Mouse (Mus musculus): ENCODE measurements around the gene Aplp1.
"Not testable (repeated sequence)": the region's sequence is repeated elsewhere in the genome, so short reads cannot be mapped to it uniquely, and the experiment has no call there.

Aplp1 gene

DNA sequence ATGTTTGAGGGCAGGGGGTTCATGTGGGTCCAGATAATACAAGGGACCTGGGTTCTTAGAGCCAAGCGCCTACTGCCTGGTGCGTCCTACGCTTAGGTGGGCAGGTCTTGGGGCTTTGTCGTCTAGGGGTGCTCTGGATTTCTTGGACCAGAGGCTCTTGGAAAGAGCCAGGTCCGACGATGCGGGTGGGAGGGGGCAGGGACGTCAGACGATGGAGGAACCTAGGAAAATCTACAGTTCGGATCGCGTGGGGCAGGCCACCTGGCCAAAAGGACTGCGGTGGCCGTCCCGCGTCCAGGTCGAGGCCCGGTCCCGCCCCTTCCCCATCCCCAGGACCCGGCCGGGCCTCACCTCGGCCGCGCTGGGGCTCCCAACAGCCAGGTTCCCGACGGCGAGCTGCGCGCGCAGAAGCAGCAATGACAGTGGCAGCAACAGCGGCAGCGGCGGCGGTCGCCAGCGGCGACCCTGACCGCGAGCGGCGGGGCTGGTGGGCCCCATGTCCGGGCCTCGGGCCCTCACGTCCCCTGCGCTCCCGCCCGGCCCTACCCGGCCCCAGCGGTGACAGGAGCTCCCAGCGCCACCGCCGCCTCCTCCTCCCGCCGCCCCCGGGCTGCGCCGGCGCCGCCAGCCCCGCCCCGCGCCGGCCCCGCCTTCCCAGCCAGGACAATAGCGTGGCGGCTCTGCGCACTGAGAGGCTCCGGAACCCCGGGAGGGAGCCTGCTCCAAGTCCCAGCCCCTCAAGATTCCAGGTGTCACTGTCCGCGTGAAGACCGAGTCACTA, at the start of gene Aplp1:
TSS of gene Aplp1 (minus strand) at position 565 of the 781 bp plus-strand sequence.
- in situ Hi-C loops (cut with MboI, MseI), result no loop called here

DNA sequence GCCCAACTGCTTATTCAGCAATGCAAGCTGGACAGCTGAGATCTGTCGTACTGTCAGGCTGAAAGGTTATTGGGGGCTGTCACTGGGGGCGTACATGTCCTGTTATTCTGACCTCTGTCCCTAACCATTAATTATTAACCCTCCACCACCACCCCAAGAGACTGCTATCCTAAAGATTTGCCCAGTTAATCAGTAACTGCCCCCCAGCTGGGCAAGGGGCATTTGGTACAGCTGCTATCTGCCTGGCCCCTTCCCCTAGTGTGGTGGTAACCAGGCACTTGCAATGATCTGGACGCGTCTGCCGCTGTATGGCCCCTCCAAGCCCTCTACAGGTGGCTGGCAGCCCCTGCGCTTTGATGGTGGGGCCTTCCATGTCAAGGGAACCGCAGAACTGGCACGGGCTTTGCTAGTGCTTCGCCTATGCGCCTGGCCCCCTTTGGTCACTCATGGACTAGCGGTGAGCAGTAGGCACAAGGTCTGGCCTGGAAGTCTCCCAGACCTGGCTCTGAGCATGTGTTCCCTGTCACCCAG, 48.1 kb upstream of the Aplp1 start, which contains the start of gene Prodh2:
TSS of gene Prodh2 (plus strand) at position 222 of the 531 bp plus-strand sequence.
- in situ Hi-C loops (cut with MboI, MseI), result no loop called here

DNA sequence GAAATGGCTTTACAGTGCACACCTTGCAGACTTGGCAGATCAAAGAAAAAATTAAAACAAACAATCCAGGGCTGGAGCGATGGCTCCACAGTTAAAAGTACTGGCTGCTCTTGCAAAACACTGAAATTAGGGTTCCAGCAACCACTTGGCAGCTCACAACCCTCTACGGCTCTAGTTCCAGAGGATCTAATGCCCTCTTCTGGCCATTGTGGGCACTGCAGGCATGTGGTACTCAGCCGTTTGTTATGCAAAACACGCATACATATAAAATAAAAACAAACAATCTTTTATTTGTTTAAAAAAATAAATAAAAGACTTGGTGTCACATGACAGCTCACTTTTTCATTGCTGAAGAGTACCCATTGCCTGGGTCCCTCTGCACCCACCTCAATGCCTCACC, 47.4 kb upstream of the Aplp1 start:
- in situ Hi-C loops (cut with MboI, MseI), result no loop called here

DNA sequence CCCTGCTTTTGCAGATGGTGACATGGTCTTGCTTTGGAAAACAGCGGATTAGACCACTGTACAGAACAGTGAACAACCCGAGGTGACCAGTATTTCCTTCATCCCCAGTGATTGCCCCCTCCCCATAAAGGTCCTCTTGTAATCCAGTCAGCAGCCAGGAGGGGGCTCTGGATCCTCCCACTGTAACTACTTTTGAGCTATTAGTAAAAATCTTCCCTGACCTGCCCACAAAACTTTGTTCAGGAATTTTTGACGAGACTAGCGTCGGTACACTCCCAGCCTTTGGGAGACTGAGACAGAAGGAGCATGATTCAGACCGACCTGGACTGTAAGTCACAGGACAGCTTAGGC, 45.6 kb upstream of the Aplp1 start:
- in situ Hi-C loops (cut with MboI, MseI), result no loop called here

DNA sequence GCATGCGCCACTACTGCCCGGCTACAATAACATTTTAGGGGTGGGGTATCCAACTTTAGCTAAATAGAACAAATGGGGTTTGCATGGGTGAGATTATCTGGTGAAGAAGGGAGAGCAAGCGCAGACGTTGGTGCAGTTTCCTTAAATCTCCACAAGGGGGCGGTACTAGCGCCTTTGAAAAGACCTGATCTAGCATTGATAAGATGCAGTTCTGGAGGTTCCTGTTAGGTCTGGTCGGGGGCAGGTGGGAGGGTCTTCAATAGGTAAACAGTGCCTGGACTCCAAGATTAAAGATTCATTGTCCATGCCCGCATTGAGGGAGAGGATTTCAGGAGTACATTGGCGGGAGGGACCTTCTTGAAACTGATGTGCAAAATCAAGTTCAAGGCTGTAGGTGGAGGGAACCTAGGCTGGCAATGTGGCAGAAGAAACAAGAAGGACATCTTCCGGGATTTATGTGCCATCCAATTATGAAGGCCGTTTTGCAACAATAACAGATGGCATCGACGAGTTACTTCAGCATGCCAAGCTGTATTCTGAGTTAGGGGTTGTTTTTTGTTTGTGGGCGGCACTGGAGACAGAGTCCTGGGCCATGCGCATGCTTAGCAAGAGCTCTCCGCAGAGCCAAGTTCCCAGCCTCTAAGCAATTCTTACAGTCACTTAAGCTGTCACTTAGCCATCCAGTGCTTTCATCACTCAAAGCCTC, 45.1 kb upstream of the Aplp1 start:
- in situ Hi-C loops (cut with MboI, MseI), result no loop called here

DNA sequence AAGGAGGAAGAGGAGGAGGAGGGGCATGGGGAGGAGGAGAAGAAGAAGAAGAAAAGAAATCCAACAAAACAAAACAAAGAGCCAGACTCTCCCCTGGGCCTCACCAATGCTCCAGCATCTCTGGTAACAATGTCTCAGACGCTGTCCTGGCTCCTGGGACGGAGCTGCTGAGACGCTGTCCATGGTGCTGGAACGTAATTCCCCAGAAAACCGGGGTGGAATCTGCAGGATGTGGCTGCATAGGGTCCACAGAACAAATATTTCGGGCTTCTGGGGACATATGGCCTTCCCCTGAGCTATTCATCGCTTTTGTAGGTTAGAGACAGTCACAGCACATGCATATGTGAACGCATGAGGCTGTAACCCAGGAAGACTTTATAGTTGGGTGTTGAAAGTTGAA, 38.9 kb upstream of the Aplp1 start:
- in situ Hi-C loops (cut with MboI, MseI), result loop anchor here in 1 of 2 experiments (5.0 kb wide), 1 partner anchor 107 kb away; no protein-coding TSS in a partner anchor

DNA sequence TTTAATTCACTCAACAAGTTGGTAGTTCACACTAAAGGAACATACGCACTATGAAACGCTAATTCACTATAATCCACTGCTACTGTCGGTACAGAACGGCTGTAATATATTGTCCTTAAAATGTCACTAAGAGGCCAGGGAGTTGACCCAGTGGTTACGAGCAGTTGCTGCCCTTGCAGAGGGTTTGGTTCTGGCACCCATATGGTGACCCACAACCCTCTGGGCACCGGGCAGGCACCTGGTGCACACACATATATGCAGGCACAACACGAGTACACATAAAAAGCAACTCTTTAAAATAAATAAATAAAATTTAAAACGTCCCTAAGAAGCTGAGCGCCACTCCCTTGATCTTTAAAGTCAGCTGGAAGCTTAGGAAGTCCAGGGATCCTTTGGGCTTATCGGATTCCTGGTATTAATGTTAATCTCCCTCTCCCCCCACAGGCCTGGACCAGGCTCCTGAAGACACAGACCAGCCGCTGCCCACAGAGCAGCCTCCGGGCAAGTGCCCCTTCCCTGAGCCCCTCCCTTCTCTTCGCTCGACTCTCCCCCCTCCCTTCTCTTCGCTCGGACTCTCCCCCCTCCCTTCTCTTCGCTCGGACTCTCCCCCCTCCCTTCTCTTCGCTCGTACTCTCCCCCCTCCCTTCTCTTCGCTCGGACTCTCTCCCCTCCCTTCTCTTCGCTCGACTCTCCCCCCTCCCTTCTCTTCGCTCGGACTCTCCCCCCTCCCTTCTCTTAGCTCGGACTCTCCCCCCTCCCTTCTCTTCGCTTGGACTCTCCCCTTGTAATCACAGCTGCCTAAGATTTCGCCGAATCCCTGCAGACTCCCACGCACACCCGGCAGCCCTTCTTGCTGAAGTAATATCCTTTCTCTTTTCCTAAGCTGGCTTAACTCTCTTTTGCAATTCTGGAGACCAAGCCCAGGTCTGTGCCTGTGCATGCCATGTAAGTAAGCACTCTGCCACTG, 32.4 kb upstream of the Aplp1 start:
- in situ Hi-C loops (cut with MboI, MseI), result no loop called here

DNA sequence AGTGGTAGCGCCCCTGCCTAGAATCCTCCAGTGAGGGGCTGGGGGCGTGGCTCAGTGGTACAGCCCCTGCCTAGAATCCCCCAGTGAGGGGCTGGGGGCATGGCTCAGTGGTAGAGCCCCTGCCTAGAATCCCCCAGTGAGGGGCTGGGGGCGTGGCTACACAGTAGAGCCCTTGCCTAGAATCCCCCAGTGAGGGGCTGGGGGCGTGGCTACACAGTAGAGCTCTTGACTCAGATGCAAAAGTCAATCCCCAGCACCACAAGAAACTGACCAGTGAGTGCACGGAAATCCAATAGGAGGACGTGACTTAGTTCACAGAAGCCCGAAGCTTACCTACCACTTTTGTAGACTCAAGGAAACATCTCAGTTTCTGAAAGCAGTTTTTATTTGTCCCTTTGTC, 30.8 kb upstream of the Aplp1 start:
- in situ Hi-C loops (cut with MboI, MseI), result not testable (repeated sequence)

DNA sequence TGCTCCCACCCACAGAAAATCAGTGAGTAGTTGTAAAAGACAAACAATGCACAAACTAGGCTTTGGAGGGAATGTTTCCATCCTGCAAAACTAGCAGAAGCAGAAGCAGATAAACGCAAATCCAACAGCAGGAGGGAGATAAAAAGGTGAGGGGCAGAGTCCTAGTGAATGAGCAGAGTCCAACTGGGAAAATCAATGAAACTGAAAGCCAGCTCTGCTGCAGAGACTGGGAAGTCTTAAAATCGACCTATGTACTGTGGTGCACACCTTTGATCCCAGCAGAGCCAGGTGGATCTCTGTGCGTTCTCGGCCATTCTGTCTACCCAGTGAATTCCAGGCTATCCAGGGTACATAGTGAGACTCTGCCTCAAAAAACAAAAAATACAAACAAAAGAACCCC, 29.7 kb upstream of the Aplp1 start:
- in situ Hi-C loops (cut with MboI, MseI), result no loop called here

DNA sequence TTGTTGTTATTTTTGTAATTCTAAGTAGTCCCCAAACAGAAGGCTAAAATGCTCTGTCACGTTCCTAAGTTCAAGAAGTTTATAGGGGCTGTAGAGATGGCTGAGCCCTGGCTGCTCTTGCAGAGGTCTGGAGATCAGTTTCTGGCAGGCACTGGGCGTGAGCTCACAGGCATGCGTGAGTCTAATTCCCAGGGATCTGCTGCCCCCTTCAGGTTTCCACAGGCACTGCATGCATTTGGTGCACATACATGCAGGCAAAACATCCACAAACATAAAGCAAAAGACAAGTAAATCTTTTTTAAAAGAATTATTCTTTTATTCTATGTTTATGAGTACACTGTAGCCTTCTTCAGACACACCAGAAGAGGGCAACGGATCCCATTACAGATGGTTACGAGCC, 27.1 kb upstream of the Aplp1 start:
- in situ Hi-C loops (cut with MboI, MseI), result no loop called here

DNA sequence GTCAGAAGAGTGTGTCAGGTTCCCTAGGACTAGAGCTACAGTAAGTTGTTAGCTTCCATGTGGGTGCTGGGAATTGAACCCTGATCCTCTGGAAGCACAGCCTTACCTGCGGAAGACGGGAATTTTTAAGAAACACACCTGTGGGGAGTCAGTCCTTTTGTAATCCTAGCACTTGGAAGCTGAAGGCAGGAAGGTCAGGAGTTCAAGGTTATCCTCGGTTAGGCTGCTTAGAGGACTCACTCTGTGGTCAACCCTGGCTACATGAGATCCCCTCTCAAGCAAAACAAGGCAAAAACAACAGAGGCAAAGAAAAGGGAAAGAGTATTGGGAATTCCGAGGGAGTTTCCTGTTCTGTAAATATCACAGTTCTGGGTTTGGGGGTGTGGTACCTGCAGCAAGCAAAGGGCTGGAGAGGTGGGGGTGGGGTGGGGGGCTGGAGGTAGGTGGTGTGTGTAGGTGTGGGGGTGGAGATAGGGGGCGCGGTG, 19.5 kb upstream of the Aplp1 start:
- in situ Hi-C loops (cut with MboI, MseI), result no loop called here

DNA sequence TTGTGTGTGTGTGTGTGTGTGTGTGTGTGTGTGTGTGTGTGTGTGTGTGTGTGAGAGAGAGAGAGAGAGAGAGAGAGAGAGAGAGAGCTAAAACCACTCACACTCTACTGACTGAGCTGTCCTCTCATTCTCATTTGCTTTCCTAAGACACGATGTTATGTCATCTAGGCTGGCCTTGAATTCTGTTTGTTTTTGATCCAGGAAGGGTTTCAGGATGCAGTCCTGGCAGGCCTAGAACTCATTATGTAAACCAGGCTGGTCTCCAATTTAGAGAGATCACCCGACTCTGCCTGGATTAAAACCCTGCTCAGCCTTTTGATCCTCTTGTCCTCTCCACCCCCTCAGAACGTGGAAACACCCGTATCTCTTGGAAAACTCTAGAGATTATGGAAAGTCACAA, 18.7 kb upstream of the Aplp1 start:
- in situ Hi-C loops (cut with MboI, MseI), result no loop called here

DNA sequence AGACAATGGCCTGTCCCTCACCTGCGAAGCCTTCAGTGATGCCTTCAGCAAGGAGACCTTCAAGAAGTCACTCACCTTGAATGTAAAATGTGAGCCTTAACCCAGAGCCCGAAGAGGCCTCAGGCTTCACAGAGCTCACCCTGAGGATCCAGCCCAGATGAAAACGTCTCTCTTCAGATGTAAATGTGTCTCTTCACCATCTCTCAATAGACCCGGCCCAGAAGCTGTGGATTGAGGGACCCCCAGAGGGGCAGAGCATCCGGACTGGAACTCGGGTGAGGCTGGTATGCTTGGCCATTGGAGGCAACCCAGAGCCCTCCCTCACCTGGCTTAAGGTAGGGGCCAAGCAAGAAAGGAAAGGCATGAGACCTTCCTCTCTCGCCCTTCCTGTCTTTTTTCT, 18.2 kb upstream of the Aplp1 start:
- in situ Hi-C loops (cut with MboI, MseI), result no loop called here

DNA sequence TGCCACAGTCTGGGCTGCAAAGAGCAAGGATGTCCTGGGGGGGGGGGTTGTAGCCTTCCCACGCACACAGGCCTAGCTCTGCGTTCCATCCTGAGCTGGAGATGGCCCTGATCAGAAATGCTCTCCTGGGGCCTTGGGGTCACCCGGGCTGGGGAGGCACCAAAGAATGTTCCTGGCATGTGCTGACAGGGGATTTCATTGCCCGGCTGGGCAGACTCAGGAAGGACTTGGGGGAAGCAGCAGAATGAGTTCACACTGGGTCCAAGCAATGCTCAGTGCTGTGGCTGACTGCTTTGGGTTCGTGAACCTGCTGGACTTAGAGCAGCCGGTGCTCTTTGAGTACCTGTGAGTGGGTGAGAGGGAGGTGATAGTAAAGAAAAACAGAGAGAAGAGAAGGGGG, 14.1 kb upstream of the Aplp1 start:
- in situ Hi-C loops (cut with MboI, MseI), result no loop called here

DNA sequence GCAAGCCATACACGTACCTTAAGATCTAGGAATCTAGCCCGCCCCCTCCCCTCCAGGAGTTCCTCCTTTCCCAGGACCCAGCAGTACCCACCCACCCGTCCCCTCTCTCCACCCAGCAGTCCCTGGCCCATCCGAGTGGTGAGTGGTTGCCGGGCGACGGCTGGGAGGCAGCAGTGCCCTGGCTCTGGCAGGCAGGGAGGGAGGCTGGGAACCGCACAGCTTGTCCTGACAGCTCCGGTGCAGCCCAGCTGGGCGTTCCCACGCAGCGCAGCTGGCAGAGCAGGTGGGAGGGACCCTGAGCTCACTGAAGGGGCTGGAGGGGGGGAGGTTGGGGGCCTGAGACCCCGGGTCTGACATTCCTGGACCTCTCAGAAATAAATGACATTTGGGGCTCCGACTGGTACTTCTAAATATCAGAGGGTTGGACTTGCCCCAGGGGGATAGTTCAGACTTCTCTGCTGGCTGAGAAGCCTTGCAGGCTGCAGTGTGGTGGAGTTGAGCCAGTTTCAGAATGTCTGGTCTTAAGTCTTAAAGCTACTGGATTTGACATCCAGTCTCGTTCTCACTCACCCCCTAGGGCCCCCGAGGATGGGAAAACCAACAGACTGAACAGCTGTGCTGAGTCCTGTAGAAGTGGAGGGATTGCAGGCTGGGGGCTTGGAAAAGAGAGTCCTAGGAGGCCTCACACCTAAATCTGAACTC, 12.4 kb upstream of the Aplp1 start, which contains the start of the genes Kirrel2 and Nphs1:
TSS of gene Kirrel2 (minus strand) at position 62 of the 702 bp plus-strand sequence.
TSS of gene Nphs1 (plus strand) at position 687 of the 702 bp plus-strand sequence.
- in situ Hi-C loops (cut with MboI, MseI), result no loop called here

DNA sequence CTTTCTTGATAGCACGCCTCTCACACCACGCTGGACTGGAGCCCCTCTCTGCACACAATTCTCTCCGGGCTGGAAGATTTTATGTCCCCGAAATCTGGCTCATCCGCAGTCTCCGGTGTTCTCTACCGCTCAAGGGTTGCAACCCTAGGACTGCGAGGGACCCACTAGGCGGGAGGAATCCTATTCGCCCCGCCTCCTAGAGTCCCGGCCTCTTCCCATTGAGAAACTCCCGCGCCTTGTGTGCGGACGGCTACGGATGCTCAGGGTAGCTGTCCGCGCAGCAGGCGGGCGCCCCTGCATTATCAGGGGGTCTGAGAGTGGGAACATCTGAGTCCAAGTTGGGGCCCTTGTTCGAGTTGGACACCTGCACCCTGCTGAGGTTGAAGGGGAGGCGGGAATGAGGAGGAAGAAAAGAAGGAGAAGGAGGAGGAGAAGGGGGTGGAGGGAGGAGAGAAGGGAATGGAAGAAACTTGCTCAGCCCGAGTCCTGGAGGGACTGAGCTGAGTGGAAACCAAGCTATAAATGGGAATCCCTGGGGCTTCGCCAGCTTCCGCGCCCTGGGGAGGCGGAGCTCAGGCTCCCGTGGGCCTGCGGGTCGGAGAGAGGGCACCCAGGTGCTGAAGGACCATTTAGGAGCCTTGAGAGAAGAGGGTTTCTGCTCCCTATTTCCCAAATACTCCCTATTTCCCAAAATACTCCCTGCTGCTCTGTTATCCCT, 11.7 kb upstream of the Aplp1 start:
- in situ Hi-C loops (cut with MboI, MseI), result no loop called here

DNA sequence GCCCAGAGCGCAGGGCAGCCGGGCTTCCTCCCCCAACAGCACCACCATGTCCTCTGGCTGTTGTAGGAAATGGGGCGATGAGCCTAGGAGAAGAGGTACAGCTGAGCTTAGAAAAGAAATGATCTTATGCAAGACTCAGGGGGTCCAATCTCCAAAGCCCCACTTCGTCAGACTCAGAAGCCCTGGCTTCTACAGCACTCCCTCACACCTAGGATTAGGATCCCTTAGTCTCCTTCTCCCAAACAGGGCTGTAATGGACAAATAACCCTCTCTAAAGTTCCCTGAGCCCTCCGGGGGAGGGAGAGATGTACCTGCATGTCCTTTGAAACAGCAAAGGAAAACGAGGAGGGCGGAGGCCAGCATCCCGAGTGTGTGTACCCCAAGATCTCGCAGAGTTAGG, 11.2 kb upstream of the Aplp1 start:
- in situ Hi-C loops (cut with MboI, MseI), result no loop called here

DNA sequence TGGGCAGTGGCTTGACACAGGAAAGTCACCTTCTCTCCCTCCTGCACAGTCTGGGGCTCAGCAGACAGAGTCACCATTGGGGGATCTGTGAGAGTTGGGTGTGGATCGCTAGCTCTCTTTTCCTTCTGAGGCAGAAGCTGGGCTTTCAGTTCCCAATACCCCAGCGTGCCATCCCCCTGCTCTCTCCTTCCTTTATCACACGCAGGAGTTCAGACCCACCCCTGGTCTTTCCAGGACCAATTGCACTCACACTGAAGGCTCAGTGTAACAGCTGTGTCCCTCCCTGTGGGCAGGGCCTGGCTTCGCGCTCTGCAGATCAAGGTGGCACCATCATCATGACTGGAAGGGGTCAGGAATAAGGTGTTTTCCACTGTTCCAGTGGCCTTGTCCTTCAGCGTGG, 8.9 kb upstream of the Aplp1 start:
- in situ Hi-C loops (cut with MboI, MseI), result no loop called here

DNA sequence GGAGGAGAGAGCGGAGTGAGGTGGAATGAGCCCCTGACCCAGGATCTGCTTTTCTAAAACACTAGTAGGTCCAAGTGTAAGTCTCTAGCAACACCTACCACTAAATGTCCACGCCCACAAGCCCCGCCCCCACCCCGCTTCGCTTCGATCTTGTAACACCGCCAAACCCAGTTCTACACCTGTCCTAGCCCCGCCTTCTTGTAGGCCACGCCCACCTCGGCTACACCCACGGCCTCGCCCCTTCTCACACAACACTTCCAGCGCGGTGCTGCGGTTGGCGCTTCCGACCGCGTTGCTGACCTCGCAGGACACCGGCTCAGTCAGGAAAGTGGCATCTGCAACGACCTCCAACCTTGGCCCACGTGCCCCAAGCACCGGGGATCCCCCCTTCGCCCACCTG, 8.4 kb upstream of the Aplp1 start:
- in situ Hi-C loops (cut with MboI, MseI), result no loop called here

DNA sequence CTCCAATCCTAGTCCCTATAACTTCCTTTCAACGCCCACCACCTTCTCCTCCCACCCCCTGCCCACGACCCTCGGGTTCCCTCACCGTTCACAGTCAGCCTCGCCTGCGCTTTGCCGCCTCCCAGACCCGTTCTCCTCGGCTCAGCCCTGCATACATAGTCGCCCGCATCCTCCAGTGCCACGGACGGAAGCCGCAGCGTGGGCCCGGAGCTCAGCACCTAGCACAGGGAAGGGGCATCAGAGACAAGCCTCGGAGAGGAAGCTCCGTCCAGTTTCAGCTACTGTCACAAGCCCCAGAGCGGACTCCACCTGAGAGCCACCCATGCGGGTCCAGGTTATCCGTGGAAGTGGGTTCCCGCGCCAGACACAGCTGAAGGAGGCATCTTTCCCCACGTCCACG, 8.0 kb upstream of the Aplp1 start:
- in situ Hi-C loops (cut with MboI, MseI), result no loop called here
